Mouse (Mus musculus) T-helper 17 cell (primary cell): ENCODE results near the gene Midn.

Experiments
- in situ Hi-C, 2 experiments: fragments of 300-600 bp; cut with MboI, MseI; formaldehyde crosslinking; loops; 1 replicate in 1 of 2; 2 replicates in 1 of 2; pipeline ENCODE4 v1.15.1; 2025; ENCODE audit warnings: high pct_unique_total_duplicates in 2 of 2

Midn gene

DNA sequence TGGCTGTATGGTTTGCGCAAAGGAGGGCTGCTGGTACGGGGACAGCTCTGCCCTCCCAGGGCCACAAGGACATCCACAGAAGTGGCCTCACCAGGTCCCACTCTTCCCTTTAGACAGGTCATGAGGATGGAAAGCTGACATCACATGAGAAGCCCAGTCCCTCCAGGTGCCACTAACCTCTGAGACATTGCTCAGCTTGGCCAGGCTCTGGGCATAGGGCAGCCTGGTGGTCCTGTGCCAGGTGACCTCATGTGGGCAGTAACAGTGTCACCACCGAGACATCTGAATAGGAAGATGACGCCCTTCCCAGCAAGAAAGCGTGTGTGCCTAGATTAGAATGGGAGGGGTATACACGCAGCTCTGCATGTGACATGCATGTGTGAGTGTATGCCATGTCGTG lies 34.5 kb downstream of the Midn start:
- in situ Hi-C loops: no loop called here

DNA sequence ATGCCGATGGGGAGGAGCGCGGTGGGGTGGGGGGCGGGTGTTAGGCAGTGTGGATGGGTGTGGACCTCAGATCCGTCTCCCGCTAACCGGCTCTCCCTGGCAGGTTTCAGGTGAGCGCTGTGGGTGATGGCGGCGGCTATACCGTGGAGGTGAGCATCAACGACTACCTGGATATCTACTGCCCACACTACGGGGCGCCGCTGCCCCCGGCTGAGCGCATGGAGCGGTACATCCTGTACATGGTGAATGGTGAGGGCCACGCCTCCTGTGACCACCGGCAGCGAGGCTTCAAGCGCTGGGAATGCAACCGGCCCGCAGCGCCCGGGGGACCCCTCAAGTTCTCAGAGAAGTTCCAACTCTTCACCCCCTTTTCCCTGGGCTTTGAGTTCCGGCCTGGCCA lies 38.6 kb downstream of the Midn start:
- in situ Hi-C loops: no loop called here

- in situ Hi-C loops: no loop called here
Measured at GRCm38 (mm10) chr10:80187739-80188138, 39.7 kb downstream of the Midn start.

- in situ Hi-C loops: no loop called here
Measured at GRCm38 (mm10) chr10:80188453-80189024, 40.5 kb downstream of the Midn start.

- in situ Hi-C loops: no loop called here
Measured at GRCm38 (mm10) chr10:80189999-80190398, 41.9 kb downstream of the Midn start.

DNA sequence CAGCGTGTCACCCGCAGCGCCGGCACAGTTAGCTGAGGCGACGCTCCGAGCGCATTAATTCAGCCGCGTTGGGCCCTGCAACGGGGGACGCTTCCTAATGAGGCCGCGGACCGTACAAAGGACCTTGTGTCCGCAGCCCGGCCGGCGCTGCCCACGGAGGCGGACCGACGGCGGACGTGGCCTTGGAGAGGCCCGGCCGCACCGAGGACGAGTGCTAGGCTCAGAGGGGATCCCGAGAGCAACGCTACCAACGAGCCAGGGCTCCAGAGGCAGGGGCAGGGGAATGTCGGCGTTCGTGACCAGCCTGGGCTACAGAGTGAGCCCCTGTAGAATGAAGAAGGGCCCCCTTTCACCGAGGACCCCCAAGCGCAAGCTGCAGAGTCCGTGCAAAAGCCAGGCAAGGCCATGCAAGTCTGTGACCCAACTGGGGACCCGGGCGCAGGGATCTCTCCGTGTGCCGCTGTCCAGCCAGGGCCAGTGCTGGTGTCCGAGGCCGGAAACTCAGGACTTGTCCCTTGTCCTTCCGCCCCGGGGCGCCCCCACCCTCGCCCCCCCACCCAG lies 42.5 kb downstream of the Midn start:
- in situ Hi-C loops: no loop called here

DNA sequence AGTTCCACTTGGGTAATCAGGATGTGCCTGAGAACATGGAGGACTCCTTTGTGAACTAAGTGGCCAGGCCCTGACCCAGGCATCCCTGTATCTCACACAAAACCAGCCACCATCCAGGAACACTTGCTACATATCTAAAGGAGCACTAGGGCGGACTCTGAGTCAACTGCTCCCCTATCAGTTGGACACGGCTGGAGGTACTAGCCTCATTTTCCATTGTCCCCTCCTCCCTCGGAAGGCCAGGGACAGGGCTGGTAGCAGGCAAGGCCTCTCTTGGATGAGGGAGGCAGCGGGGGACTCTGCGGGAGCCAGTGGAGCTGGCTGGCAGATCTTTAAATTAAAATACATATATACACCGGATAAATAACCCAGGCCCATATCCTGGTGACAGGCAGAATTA lies 45.9 kb downstream of the Midn start:
- in situ Hi-C loops: no loop called here

DNA sequence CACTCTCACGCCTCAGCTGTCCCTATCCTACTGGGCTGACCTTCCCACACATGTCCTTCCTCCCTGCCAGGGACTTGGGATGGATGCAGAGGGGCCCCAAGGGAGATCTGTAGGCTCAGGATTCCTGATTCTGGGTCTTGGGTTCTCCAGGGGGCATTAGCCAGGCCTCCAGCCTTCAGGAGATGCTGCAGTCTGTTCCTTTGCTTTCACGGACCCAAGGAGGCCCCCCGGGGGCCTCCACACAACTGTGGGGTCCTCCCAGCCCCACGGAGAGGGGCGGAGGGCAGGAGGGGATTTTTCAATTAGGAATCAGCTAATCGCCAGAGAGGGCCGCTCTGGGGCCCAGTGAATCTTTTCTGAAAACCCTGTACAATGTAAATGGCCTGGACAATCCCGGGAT lies 46.4 kb downstream of the Midn start:
- in situ Hi-C loops: no loop called here

- in situ Hi-C loops: no loop called here
Measured at GRCm38 (mm10) chr10:80196167-80196566, 48.1 kb downstream of the Midn start.

DNA sequence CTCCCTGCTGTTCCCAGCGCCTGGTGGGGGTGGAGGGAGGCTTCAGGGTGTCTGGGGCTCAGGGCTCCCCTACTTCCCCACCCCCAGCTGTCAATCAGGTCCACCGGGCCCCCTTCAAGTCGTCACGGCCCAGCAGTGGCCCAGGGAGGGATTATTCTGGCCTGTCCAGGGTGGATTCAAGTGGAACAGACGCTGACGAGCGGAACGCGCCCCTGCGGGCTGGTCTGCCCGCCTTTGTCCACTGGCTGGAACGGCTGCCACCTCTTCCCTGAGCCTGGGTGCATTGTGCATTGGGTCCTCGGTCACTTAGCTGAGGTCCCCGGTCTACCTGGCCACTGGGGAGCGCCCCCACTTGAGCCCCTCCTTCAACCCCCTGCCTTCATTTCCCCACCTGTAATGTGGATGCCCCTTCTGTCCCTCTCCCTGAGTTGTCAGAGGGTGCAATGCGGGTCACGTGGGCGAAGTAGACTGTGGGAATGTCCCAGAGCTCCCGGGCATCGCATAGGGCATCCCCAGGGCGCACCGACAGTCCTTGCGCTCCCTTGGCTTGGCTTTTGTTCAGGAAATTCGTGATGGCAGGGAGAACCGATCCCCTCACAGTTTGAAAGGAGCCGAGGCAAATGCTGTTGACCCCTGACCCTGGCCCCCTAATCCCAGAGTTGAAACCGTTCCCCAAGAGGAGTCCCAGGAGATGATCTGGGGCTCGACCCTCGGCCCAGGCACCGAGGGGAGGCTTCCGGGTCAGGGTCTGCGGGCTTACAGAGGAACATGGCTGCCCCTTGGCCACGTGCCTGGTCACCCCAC lies 48.9 kb downstream of the Midn start:
- in situ Hi-C loops: no loop called here

GRCm38 (mm10) chr10:80199440-80200008 lies 51.5 kb downstream of the Midn start:
- in situ Hi-C loops: no loop called here

DNA sequence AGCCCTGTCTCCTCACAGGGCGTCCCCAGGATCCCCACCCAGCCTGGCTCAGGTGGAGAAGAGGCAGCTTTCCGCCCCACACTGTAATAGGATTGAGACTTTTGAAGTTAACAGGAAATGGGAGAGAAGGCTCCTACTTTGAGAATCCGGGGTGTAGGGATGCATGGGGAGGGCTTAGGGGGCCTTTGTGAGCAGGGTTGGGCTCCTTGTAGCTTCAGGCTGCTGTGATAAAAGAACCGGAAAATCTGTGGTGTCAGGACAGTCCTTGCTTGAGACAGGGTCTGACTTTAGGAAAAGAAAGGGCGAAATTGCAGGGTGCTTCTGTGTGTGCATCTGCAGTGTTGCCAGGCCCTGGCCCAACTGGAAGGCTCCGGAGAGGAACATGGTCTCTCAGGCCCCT lies 52.4 kb downstream of the Midn start:
- in situ Hi-C loops: no loop called here

- in situ Hi-C loops: no loop called here
Measured at GRCm38 (mm10) chr10:80204055-80204454, 56.0 kb downstream of the Midn start.

GRCm38 (mm10) chr10:80207201-80207600 lies 59.1 kb downstream of the Midn start:
- in situ Hi-C loops: no loop called here

GRCm38 (mm10) chr10:80207676-80208075 lies 59.6 kb downstream of the Midn start:
- in situ Hi-C loops: no loop called here
